Mouse (Mus musculus): ENCODE measurements at regions not wholly inside any gene's neighbourhood (a gene's known extent, or its start where the extent isn't known, plus 50 kb on each side); places are given as distances from the start of the nearest gene placed in this dataset.

GRCm38 (mm10) chr4:39926021-39926591 lies 216.8 kb upstream of the Aco1 start:
- Histone ChIP-seq H3K27me3 (no peaks in the 10 kb centered on the region), H3K4me3 (no peak overlapping the region), H3K4me2 (no peak overlapping the region), H3K27ac (no peak overlapping the region), H3K9me3 (no peaks in the 10 kb centered on the region), H3K36me3 (no peaks in the 10 kb centered on the region), H3K9ac (no peak overlapping the region), H3K4me1 (no peaks in the 10 kb centered on the region)
- 81% methylated on average over 3 of the region's 3 CpGs for WGBS
- ATAC-seq (ENCODE audit: insufficient number of reproducible peaks, insufficient read depth, low FRiP score, low TSS enrichment, low read depth) = no peak

GRCm38 (mm10) chr4:39926594-39926993 lies 216.3 kb upstream of the Aco1 start:
- Histone ChIP-seq H3K4me1 (no peaks in the 10 kb centered on the region), H3K4me2 (no peak overlapping the region), H3K9me3 (no peaks in the 10 kb centered on the region), H3K9ac (no peak overlapping the region), H3K27ac (no peak overlapping the region), H3K27me3 (no peaks in the 10 kb centered on the region), H3K4me3 (no peak overlapping the region), H3K36me3 (no peaks in the 10 kb centered on the region)
- WGBS = 91% methylated on average over 7 of the region's 7 CpGs
- no peak for ATAC-seq (ENCODE audit: insufficient number of reproducible peaks, insufficient read depth, low FRiP score, low TSS enrichment, low read depth)

- no peak overlapping the region for H3K4me2 ChIP-seq
- H3K4me3 ChIP-seq = no peak overlapping the region
- no peak overlapping the region for H3K27ac ChIP-seq
- WGBS = 54% methylated on average over 2 of the region's 2 CpGs
- no peaks in the 10 kb centered on the region for H3K9me3 ChIP-seq
- H3K36me3 ChIP-seq = no peaks in the 10 kb centered on the region
- no peaks in the 10 kb centered on the region for H3K4me1 ChIP-seq
- no peak overlapping the region for H3K9ac ChIP-seq
- no peaks in the 10 kb centered on the region for H3K27me3 ChIP-seq
- ATAC-seq (ENCODE audit: insufficient number of reproducible peaks, insufficient read depth, low FRiP score, low TSS enrichment, low read depth) = no peak
Observed at GRCm38 (mm10) chr4:39928491-39928890, 214.4 kb upstream of the Aco1 start.

GRCm38 (mm10) chr4:39934025-39934708 lies 208.7 kb upstream of the Aco1 start:
- Histone ChIP-seq H3K9ac (no peak overlapping the region), H3K4me3 (no peak overlapping the region), H3K4me1 (no peaks in the 10 kb centered on the region), H3K27ac (no peak overlapping the region), H3K9me3 (no peaks in the 10 kb centered on the region), H3K27me3 (no peaks in the 10 kb centered on the region), H3K4me2 (no peak overlapping the region), H3K36me3 (no peaks in the 10 kb centered on the region)
- 84% methylated on average over 12 of the region's 12 CpGs for WGBS
- no peak for ATAC-seq (ENCODE audit: insufficient number of reproducible peaks, insufficient read depth, low FRiP score, low TSS enrichment, low read depth)

GRCm38 (mm10) chr4:39958687-39959086 lies 184.2 kb upstream of the Aco1 start:
- no peak overlapping the region for H3K4me2 ChIP-seq
- no peaks in the 10 kb centered on the region for H3K4me1 ChIP-seq
- no peak overlapping the region for H3K4me3 ChIP-seq
- no peak overlapping the region for H3K27ac ChIP-seq
- ATAC-seq (ENCODE audit: insufficient number of reproducible peaks, insufficient read depth, low FRiP score, low TSS enrichment, low read depth) = no peak
- H3K36me3 ChIP-seq = no peaks in the 10 kb centered on the region
- 83% methylated on average over 3 of the region's 3 CpGs for WGBS
- no peaks in the 10 kb centered on the region for H3K9me3 ChIP-seq
- no peak overlapping the region for H3K9ac ChIP-seq
- H3K27me3 ChIP-seq = no peaks in the 10 kb centered on the region

GRCm38 (mm10) chr4:39967938-39968337 lies 174.9 kb upstream of the Aco1 start:
- no peak overlapping the region for H3K9ac ChIP-seq
- no peaks in the 10 kb centered on the region for H3K9me3 ChIP-seq
- H3K27me3 ChIP-seq = no peaks in the 10 kb centered on the region
- H3K27ac ChIP-seq = no peak overlapping the region
- no peak overlapping the region for H3K4me2 ChIP-seq
- H3K36me3 ChIP-seq = no peaks in the 10 kb centered on the region
- H3K4me3 ChIP-seq = no peak overlapping the region
- no peak for ATAC-seq (ENCODE audit: insufficient number of reproducible peaks, insufficient read depth, low FRiP score, low TSS enrichment, low read depth)
- no peaks in the 10 kb centered on the region for H3K4me1 ChIP-seq
- WGBS = 86% methylated on average over 3 of the region's 3 CpGs

- no peaks in the 10 kb centered on the region for H3K9me3 ChIP-seq
- 64% methylated on average over 6 of the region's 6 CpGs for WGBS
- ATAC-seq (ENCODE audit: insufficient number of reproducible peaks, insufficient read depth, low FRiP score, low TSS enrichment, low read depth) = no peak
- H3K4me1 ChIP-seq = no peaks in the 10 kb centered on the region
- no peak overlapping the region for H3K27ac ChIP-seq
- no peak overlapping the region for H3K4me3 ChIP-seq
- H3K4me2 ChIP-seq = no peak overlapping the region
- H3K27me3 ChIP-seq = no peaks in the 10 kb centered on the region
- no peak overlapping the region for H3K9ac ChIP-seq
- H3K36me3 ChIP-seq = no peaks in the 10 kb centered on the region
Observed at GRCm38 (mm10) chr4:39991358-39991757, 151.5 kb upstream of the Aco1 start.

- no peaks in the 10 kb centered on the region for H3K4me1 ChIP-seq
- WGBS = 91% methylated on average over 2 of the region's 2 CpGs
- no peaks in the 10 kb centered on the region for H3K9me3 ChIP-seq
Observed at GRCm38 (mm10) chr4:39991851-39992250, 151.0 kb upstream of the Aco1 start.

GRCm38 (mm10) chr4:39998771-39999422 lies 144.0 kb upstream of the Aco1 start:
- H3K27me3 ChIP-seq = no peaks in the 10 kb centered on the region
- ATAC-seq (ENCODE audit: insufficient number of reproducible peaks, insufficient read depth, low FRiP score, low TSS enrichment, low read depth) = no peak
- no peaks in the 10 kb centered on the region for H3K4me1 ChIP-seq
- no peak overlapping the region for H3K9ac ChIP-seq
- WGBS = 51% methylated on average over 5 of the region's 5 CpGs
- H3K4me2 ChIP-seq = no peak overlapping the region
- no peak overlapping the region for H3K27ac ChIP-seq
- no peak overlapping the region for H3K4me3 ChIP-seq
- no peaks in the 10 kb centered on the region for H3K9me3 ChIP-seq
- H3K36me3 ChIP-seq = no peaks in the 10 kb centered on the region

More at GRCm38 (mm10) chr4:39991851-39992250, 151.0 kb upstream of the Aco1 start:
- no peaks in the 10 kb centered on the region for H3K27me3 ChIP-seq
- no peak overlapping the region for H3K27ac ChIP-seq
- H3K36me3 ChIP-seq = no peaks in the 10 kb centered on the region
- no peak overlapping the region for H3K4me2 ChIP-seq
- no peak for ATAC-seq (ENCODE audit: insufficient number of reproducible peaks, insufficient read depth, low FRiP score, low TSS enrichment, low read depth)
- H3K4me3 ChIP-seq = no peak overlapping the region
- H3K9ac ChIP-seq = no peak overlapping the region

GRCm38 (mm10) chr4:40014666-40015065 lies 128.2 kb upstream of the Aco1 start:
- no peak for ATAC-seq (ENCODE audit: insufficient number of reproducible peaks, insufficient read depth, low FRiP score, low TSS enrichment, low read depth)
- Histone ChIP-seq H3K4me3 (no peak overlapping the region), H3K9me3 (no peaks in the 10 kb centered on the region), H3K9ac (no peak overlapping the region), H3K27me3 (no peaks in the 10 kb centered on the region), H3K4me2 (peak overlapping the region; percentile 26), H3K36me3 (no peaks in the 10 kb centered on the region), H3K27ac (no peak overlapping the region), H3K4me1 (no peaks in the 10 kb centered on the region)
- 35% methylated on average over 7 of the region's 7 CpGs for WGBS

GRCm38 (mm10) chr4:40016856-40017255 lies 126.0 kb upstream of the Aco1 start:
- H3K27ac ChIP-seq = no peak overlapping the region
- H3K4me3 ChIP-seq = no peak overlapping the region
- no peak for ATAC-seq (ENCODE audit: insufficient number of reproducible peaks, insufficient read depth, low FRiP score, low TSS enrichment, low read depth)
- 89% methylated on average over 15 of the region's 15 CpGs for WGBS
- H3K36me3 ChIP-seq = no peaks in the 10 kb centered on the region
- H3K4me2 ChIP-seq = no peak overlapping the region
- no peaks in the 10 kb centered on the region for H3K4me1 ChIP-seq
- H3K27me3 ChIP-seq = no peaks in the 10 kb centered on the region
- H3K9me3 ChIP-seq = no peaks in the 10 kb centered on the region
- H3K9ac ChIP-seq = no peak overlapping the region

GRCm38 (mm10) chr4:40018208-40018607 lies 124.7 kb upstream of the Aco1 start:
- Histone ChIP-seq H3K9me3 (0 out of 2 replicates have a peak, but pooled peaks cover 4% of the 10 kb centered on the region), H3K4me1 (no peaks in the 10 kb centered on the region), H3K36me3 (no peaks in the 10 kb centered on the region), H3K27ac (no peak overlapping the region), H3K4me2 (no peak overlapping the region), H3K9ac (no peak overlapping the region), H3K27me3 (no peaks in the 10 kb centered on the region), H3K4me3 (no peak overlapping the region)
- WGBS = 88% methylated on average over 4 of the region's 4 CpGs
- no peak for ATAC-seq (ENCODE audit: insufficient number of reproducible peaks, insufficient read depth, low FRiP score, low TSS enrichment, low read depth)

Data from embryonic facial prominence, embryonic 13.5 days (tissue).